Mouse (Mus musculus) intestine, embryonic 14.5 days (tissue): ENCODE measurements around the gene Kif16b. TPM values are rescaled to one million over a fixed set of nuclear protein-coding genes. Genes with fewer than 3 reads are reported as not detected.

Source experiments
- ATAC-seq: fragments of 200-750 bp; cut with Nextera tagmentation; replicated peaks from 2 replicates; pipeline ENCODE4 v1.8.0; 2017; ENCODE audit warnings: low read depth, moderate number of reproducible peaks, moderate TSS enrichment, moderate library complexity; ENCODE audit not compliant: low FRiP score, low TSS enrichment
- DNase-seq: peaks from one replicate; pipeline ENCODE4 v3.0.0-alpha.2; 2018; ENCODE audit warnings: low spot score
- H3K27ac ChIP-seq: fragments of 300-500 bp; sonication (generic); 2 replicates; pipeline ENCODE4 v1.5.1; 2014; ENCODE audit warnings: low read depth, mild to moderate bottlenecking, control low read depth
- H3K27me3 ChIP-seq: fragments of 300-500 bp; sonication (generic); replicated peaks from 2 replicates; pipeline ENCODE4 v1.6.1; 2014; ENCODE audit warnings: low read length, control low read depth; ENCODE audit not compliant: control insufficient read depth, insufficient read depth
- H3K36me3 ChIP-seq: fragments of 300-500 bp; sonication (generic); 2 replicates; pipeline ENCODE4 v1.6.1; 2014; ENCODE audit warnings: low read length, control low read depth; ENCODE audit not compliant: control insufficient read depth, insufficient read depth
- H3K4me1 ChIP-seq: fragments of 300-500 bp; sonication (generic); replicated peaks from 2 replicates; pipeline ENCODE4 v1.6.1; 2014; ENCODE audit warnings: low read length, control low read depth, mixed read lengths; ENCODE audit not compliant: control insufficient read depth, insufficient read depth
- H3K4me2 ChIP-seq: fragments of 300-500 bp; sonication (generic); 2 replicates; pipeline ENCODE4 v1.6.1; 2014; ENCODE audit warnings: low read length
- H3K4me3 ChIP-seq: fragments of 300-500 bp; sonication (generic); 2 replicates; pipeline ENCODE4 v1.5.1; 2014; ENCODE audit warnings: low read depth, low read length, control low read depth, mixed read lengths
- H3K9ac ChIP-seq: fragments of 300-500 bp; sonication (generic); 2 replicates; pipeline ENCODE4 v1.6.1; 2014; ENCODE audit warnings: mild to moderate bottlenecking, low read length
- H3K9me3 ChIP-seq: fragments of 300-500 bp; sonication (generic); 2 replicates; pipeline ENCODE4 v1.6.1; 2016; ENCODE audit warnings: low read length, control low read depth; ENCODE audit not compliant: control insufficient read depth
- WGBS: fragments of 180-500 bp; shearing (Covaris S2); extraction: QIAGEN DNeasy Blood & Tissue Kit; methylation state at CpG from one replicate; pipeline ENCODE4 v1.1.7; 2014; 5-methylcytosine and 5-hydroxymethylcytosine counted together
- polyA plus RNA-seq: library from polyadenylated mRNA; unstranded; fragments of >200 nt; fragmentation: Nextera tagmentation; extraction: Ambion mirVana; gene quantifications from 2 replicates; pipeline ENCODE4 v1.2.1, GENCODE M21; 2014

Gene Kif16b
- polyA plus RNA-seq, 1 experiment from 2014 or later: 12.7 TPM

GRCm38 (mm10) chr2:142881177-142881576, 20.2 kb downstream of the Kif16b start:
- no peaks in the 10 kb centered on the region for H3K36me3 ChIP-seq
- H3K27me3 ChIP-seq: no peaks in the 10 kb centered on the region
- H3K9me3 ChIP-seq: no peaks in the 10 kb centered on the region
- ATAC-seq (no peak), DNase-seq (no peak)
- no peak overlapping the region for H3K4me3 ChIP-seq
- H3K4me2 ChIP-seq: no peak overlapping the region
- H3K27ac ChIP-seq: no peak overlapping the region
- 30% methylated on average over 4 of the region's 4 CpGs for WGBS
- H3K4me1 ChIP-seq: peaks cover 3% of the 10 kb centered on the region; the same call in 1 of the 2 replicates
- no peak overlapping the region for H3K9ac ChIP-seq

DNA sequence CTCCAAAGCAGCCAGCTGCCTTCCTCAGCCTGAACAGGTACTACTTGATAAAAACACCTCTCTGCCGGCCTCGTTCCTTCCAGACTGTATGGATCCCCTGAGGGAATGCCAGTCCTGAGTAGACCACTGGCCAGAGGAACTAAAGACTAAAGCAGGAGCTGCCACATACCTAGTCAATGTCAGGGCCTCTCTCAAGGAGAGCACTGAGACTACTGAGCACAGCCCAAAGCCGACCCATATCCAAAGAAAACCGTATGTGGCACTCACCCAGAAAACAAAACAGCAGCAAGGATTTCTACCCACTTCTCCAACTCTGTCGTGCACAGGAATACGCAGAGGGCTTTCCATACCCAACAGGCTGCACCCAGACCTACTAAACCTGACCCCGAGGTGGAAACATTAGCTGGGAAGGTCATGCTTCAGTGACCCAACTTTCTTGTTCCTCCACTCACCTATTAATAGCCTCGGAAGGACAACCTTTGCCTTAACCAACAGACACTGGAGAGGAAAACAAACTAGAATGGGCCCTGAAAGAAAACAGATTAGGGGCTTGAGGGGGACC, 22.0 kb downstream of the Kif16b start:
- Histone ChIP-seq H3K9me3 (no peaks in the 10 kb centered on the region), H3K4me2 (no peak overlapping the region), H3K27me3 (no peaks in the 10 kb centered on the region), H3K4me3 (no peak overlapping the region), H3K4me1 (peaks cover 3% of the 10 kb centered on the region; the same call in 1 of the 2 replicates), H3K9ac (no peak overlapping the region), H3K36me3 (no peaks in the 10 kb centered on the region), H3K27ac (no peak overlapping the region)
- whole genome bisulfite sequencing: 76% methylated on average over 8 of the region's 8 CpGs
- ATAC-seq: no peak
- DNase-seq: no peak

DNA sequence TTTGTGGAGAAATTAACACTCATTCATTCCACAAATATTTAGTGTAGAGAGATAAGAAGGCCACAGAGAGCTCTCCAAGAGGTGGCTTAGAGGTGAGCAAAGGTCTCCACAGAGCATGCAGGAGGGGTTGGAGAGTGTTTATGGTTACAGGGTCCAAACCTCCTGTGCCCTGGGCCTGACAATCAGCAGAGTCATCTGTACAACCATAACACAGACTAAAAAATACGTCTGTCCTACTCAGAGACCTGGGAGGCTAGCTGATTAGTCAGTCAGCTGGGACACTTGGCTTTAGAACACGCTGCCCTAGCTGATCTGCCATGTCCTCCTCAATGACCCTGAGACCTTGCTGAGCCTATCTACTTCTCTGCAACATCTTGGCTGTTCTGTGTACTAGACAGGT, 24.7 kb downstream of the Kif16b start:
- H3K4me2 ChIP-seq: no peak overlapping the region
- no peak overlapping the region for H3K27ac ChIP-seq
- H3K4me3 ChIP-seq: no peak overlapping the region
- no peaks in the 10 kb centered on the region for H3K9me3 ChIP-seq
- no peak overlapping the region for H3K9ac ChIP-seq
- ATAC-seq (no peak), DNase-seq (no peak)
- H3K36me3 ChIP-seq: no peaks in the 10 kb centered on the region
- H3K27me3 ChIP-seq: no peaks in the 10 kb centered on the region
- 36% methylated on average over 2 of the region's 2 CpGs for WGBS
- H3K4me1 ChIP-seq: peaks cover 3% of the 10 kb centered on the region; the same call in 1 of the 2 replicates

- ATAC-seq: no peak
Observed at GRCm38 (mm10) chr2:142875936-142876335, 25.4 kb downstream of the Kif16b start.

GRCm38 (mm10) chr2:142874562-142874961, 26.8 kb downstream of the Kif16b start:
- no peak for ATAC-seq
- H3K4me2 ChIP-seq: no peak overlapping the region
- no peaks in the 10 kb centered on the region for H3K9me3 ChIP-seq
- no peak overlapping the region for H3K27ac ChIP-seq
- peaks cover under 1% of the 10 kb centered on the region; the same call in 1 of the 2 replicates for H3K4me1 ChIP-seq
- no peak overlapping the region for H3K9ac ChIP-seq
- no peak for DNase-seq
- H3K36me3 ChIP-seq: no peaks in the 10 kb centered on the region
- no peaks in the 10 kb centered on the region for H3K27me3 ChIP-seq
- WGBS: 94% methylated on average over 2 of the region's 2 CpGs
- H3K4me3 ChIP-seq: no peak overlapping the region

More at GRCm38 (mm10) chr2:142875936-142876335, 25.4 kb downstream of the Kif16b start:
- Histone ChIP-seq H3K4me2 (no peak overlapping the region), H3K4me3 (no peak overlapping the region), H3K9ac (no peak overlapping the region), H3K4me1 (peaks cover 3% of the 10 kb centered on the region; the same call in 1 of the 2 replicates), H3K27me3 (no peaks in the 10 kb centered on the region), H3K36me3 (no peaks in the 10 kb centered on the region), H3K27ac (no peak overlapping the region), H3K9me3 (no peaks in the 10 kb centered on the region)
- 41% methylated on average over 4 of the region's 4 CpGs for WGBS
- DNase-seq: no peak

- ATAC-seq (no peak), DNase-seq (no peak)
- WGBS: 85% methylated on average over 8 of the region's 8 CpGs
Observed at GRCm38 (mm10) chr2:142870055-142870454, 31.3 kb downstream of the Kif16b start.

DNA sequence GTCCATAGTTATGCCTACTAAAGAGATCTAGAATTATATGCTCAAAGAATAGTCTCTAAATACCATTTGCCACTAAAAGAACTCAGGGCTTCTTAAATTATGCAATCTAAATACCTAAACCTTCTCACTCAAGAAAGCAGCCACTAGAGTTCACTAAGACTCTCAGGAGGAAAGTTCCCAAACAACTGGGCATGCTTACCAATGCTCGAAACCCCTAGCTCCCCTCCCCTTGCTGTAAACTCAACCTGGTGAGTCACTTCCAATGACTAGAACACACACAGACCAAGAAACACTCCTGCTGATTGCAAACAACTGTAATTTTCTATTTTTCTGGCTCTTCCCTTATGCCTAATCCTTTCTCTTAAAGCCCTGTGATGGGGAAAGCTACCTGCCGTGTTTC, 33.9 kb downstream of the Kif16b start:
- no peak for DNase-seq
- H3K27ac ChIP-seq: no peak overlapping the region
- H3K36me3 ChIP-seq: peaks cover 4% of the 10 kb centered on the region; the same call in 1 of the 2 replicates
- no peak overlapping the region for H3K4me3 ChIP-seq
- no peaks in the 10 kb centered on the region for H3K9me3 ChIP-seq
- no peaks in the 10 kb centered on the region for H3K4me1 ChIP-seq
- H3K9ac ChIP-seq: no peak overlapping the region
- WGBS: 95% methylated on average over 2 of the region's 2 CpGs
- no peak for ATAC-seq
- no peak overlapping the region for H3K4me2 ChIP-seq
- H3K27me3 ChIP-seq: no peaks in the 10 kb centered on the region

More at GRCm38 (mm10) chr2:142870055-142870454, 31.3 kb downstream of the Kif16b start:
- H3K36me3 ChIP-seq: no peaks in the 10 kb centered on the region
- H3K4me1 ChIP-seq: no peaks in the 10 kb centered on the region
- H3K27me3 ChIP-seq: no peaks in the 10 kb centered on the region
- no peak overlapping the region for H3K9ac ChIP-seq
- H3K4me3 ChIP-seq: no peak overlapping the region
- no peaks in the 10 kb centered on the region for H3K9me3 ChIP-seq
- no peak overlapping the region for H3K4me2 ChIP-seq
- H3K27ac ChIP-seq: no peak overlapping the region

DNA sequence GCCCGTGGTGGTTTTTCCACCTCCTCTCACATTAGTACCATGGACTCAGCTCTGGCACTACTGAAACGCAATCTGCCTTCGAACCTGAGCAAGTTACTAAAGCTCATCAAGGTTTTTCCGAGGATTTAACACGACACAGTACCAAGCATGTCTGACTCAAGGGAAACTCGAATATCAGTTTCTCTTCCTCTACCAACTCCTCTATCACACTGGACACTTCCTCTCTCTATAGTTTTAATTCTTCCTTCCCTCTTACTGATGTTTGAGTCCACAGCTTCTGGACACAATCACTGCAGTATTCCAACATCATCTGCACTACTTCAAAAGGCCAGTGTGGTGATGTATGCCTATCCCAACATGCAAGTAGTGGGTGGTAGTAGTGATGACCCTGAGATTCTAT, 40.3 kb downstream of the Kif16b start:
- H3K36me3 ChIP-seq: peaks cover 4% of the 10 kb centered on the region; the same call in 1 of the 2 replicates
- no peak overlapping the region for H3K4me3 ChIP-seq
- H3K9ac ChIP-seq: no peak overlapping the region
- DNase-seq: no peak
- WGBS: 84% methylated on average over 6 of the region's 6 CpGs
- no peaks in the 10 kb centered on the region for H3K4me1 ChIP-seq
- no peak for ATAC-seq
- no peak overlapping the region for H3K4me2 ChIP-seq
- H3K27me3 ChIP-seq: no peaks in the 10 kb centered on the region
- H3K9me3 ChIP-seq: no peaks in the 10 kb centered on the region
- H3K27ac ChIP-seq: no peak overlapping the region

- Histone ChIP-seq H3K4me3 (no peak overlapping the region), H3K36me3 (peaks cover 4% of the 10 kb centered on the region; the same call in 1 of the 2 replicates), H3K4me2 (no peak overlapping the region), H3K4me1 (no peaks in the 10 kb centered on the region), H3K9ac (no peak overlapping the region), H3K9me3 (no peaks in the 10 kb centered on the region), H3K27ac (no peak overlapping the region), H3K27me3 (no peaks in the 10 kb centered on the region)
- 66% methylated on average over 4 of the region's 4 CpGs for WGBS
- peak; percentile 69 for DNase-seq
- peak; percentile 55; the same call in 1 of the 2 replicates for ATAC-seq
Observed at GRCm38 (mm10) chr2:142859452-142859851, 41.9 kb downstream of the Kif16b start.
